Mouse (Mus musculus) hindbrain, embryonic 14.5 days (tissue): Measurements from ENCODE around the gene Fam71e1. TPM values are rescaled to one million over a fixed set of nuclear protein-coding genes. Genes with fewer than 3 reads are reported as not detected.

Source experiments
- ATAC-seq: fragments of 200-750 bp; cut with Nextera tagmentation; 2 replicates; pipeline ENCODE4 v1.8.0; 2017; ENCODE audit warnings: moderate number of reproducible peaks, mild to moderate bottlenecking, moderate TSS enrichment, moderate library complexity; ENCODE audit not compliant: low FRiP score
- DNase-seq: peaks from one replicate; pipeline ENCODE4 v3.0.0-alpha.2; 2015; ENCODE audit warnings: low spot score
- H3K27ac ChIP-seq: fragments of 300-500 bp; sonication (generic); 2 replicates; pipeline ENCODE4 v1.5.1; 2014; ENCODE audit warnings: mild to moderate bottlenecking, moderate library complexity
- H3K27me3 ChIP-seq: fragments of 300-500 bp; sonication (generic); 2 replicates; pipeline ENCODE4 v1.6.1; 2014; ENCODE audit warnings: mild to moderate bottlenecking, low read length, mixed read lengths; ENCODE audit not compliant: control insufficient read depth, insufficient read depth
- H3K36me3 ChIP-seq: fragments of 300-500 bp; sonication (generic); replicated peaks from 2 replicates; pipeline ENCODE4 v1.6.1; 2014; ENCODE audit not compliant: control insufficient read depth, insufficient read depth
- H3K4me1 ChIP-seq: fragments of 300-500 bp; sonication (generic); replicated peaks from 2 replicates; pipeline ENCODE4 v1.6.1; 2014; ENCODE audit warnings: antibody characterized with exemption, low read length, mixed read lengths; ENCODE audit not compliant: control insufficient read depth, insufficient read depth
- H3K4me2 ChIP-seq: fragments of 300-500 bp; sonication (generic); replicated peaks from 2 replicates; pipeline ENCODE4 v1.6.1; 2014; ENCODE audit warnings: mild to moderate bottlenecking, moderate library complexity
- H3K4me3 ChIP-seq: fragments of 300-500 bp; sonication (generic); replicated peaks from 2 replicates; pipeline ENCODE4 v1.5.1; 2014; ENCODE audit warnings: mild to moderate bottlenecking, low read length
- H3K9ac ChIP-seq: fragments of 300-500 bp; sonication (generic); 2 replicates; pipeline ENCODE4 v1.6.1; 2014
- H3K9me3 ChIP-seq: fragments of 300-500 bp; sonication (generic); 2 replicates; pipeline ENCODE4 v1.6.1; 2016; ENCODE audit warnings: low read length; ENCODE audit not compliant: control insufficient read depth
- WGBS: fragments of 180-500 bp; shearing (Covaris S2); extraction: QIAGEN DNeasy Blood & Tissue Kit; methylation state at CpG from one replicate; pipeline ENCODE4 v1.1.7; 2014; 5-methylcytosine and 5-hydroxymethylcytosine counted together
- polyA plus RNA-seq: library from polyadenylated mRNA; unstranded; fragments of >200 nt; fragmentation: Nextera tagmentation; extraction: Ambion mirVana; gene quantifications from 2 replicates; pipeline ENCODE4 v1.2.1, GENCODE M21; 2014

Gene Fam71e1
- polyA plus RNA-seq, 1 experiment from 2014 or later = 23.8 TPM

GRCm38 (mm10) chr7:44521710-44522109 lies 25.3 kb downstream of the Fam71e1 start:
- Histone ChIP-seq H3K4me2 (peak overlapping the region; percentile 34; the same call in 1 of the 2 replicates), H3K9ac (no peak overlapping the region), H3K4me3 (no peak overlapping the region), H3K9me3 (no peaks in the 10 kb centered on the region), H3K27ac (no peak overlapping the region), H3K36me3 (no peaks in the 10 kb centered on the region), H3K4me1 (no peaks in the 10 kb centered on the region), H3K27me3 (peaks cover 25% of the 10 kb centered on the region)
- DNase-seq = peak; percentile 71
- WGBS = 2% methylated on average over 20 of the region's 20 CpGs
- ATAC-seq = peak; percentile 38; the same call in 1 of the 2 replicates

GRCm38 (mm10) chr7:44523056-44523455 lies 26.7 kb downstream of the Fam71e1 start:
- ATAC-seq (no peak), DNase-seq (no peak)
- Histone ChIP-seq H3K27me3 (peaks cover 25% of the 10 kb centered on the region), H3K36me3 (no peaks in the 10 kb centered on the region), H3K27ac (no peak overlapping the region), H3K9me3 (no peaks in the 10 kb centered on the region), H3K4me3 (no peak overlapping the region), H3K4me1 (no peaks in the 10 kb centered on the region), H3K9ac (no peak overlapping the region), H3K4me2 (no peak overlapping the region)
- WGBS = 82% methylated on average over 2 of the region's 2 CpGs

- 40% methylated on average over 12 of the region's 12 CpGs for WGBS
- Histone ChIP-seq H3K27ac (no peak within 1 kb of the TSS), H3K4me3 (no peak within 1 kb of the TSS), H3K4me2 (peak within 1 kb of the TSS; percentile 26; the same call in 1 of the 2 replicates), H3K9me3 (no peaks in the 10 kb centered on the region), H3K27me3 (peaks cover 35% of the 10 kb centered on the region), H3K36me3 (no peaks in the 10 kb centered on the region), H3K4me1 (no peaks in the 10 kb centered on the region), H3K9ac (0 out of 2 replicates have a peak within 1 kb of the TSS, but pooled peaks have one; percentile 6)
- no peak for DNase-seq
- ATAC-seq = no peak
Observed at GRCm38 (mm10) chr7:44524502-44524901, 28.1 kb downstream of the Fam71e1 start, which contains the start of gene Mybpc2. Gene Mybpc2, minus strand, starts transcription at chr7:44524656.

- Histone ChIP-seq H3K4me1 (no peaks in the 10 kb centered on the region), H3K27me3 (peaks cover 35% of the 10 kb centered on the region), H3K9ac (no peak overlapping the region), H3K4me3 (no peak overlapping the region), H3K36me3 (no peaks in the 10 kb centered on the region), H3K27ac (no peak overlapping the region), H3K4me2 (peak overlapping the region; percentile 26; the same call in 1 of the 2 replicates), H3K9me3 (no peaks in the 10 kb centered on the region)
- no peak for ATAC-seq
- 11% methylated on average over 22 of the region's 22 CpGs for WGBS
- DNase-seq = peak; percentile 34
Observed at GRCm38 (mm10) chr7:44525126-44525832, 28.9 kb downstream of the Fam71e1 start.

- ATAC-seq (no peak), DNase-seq (no peak)
- Histone ChIP-seq H3K9me3 (no peaks in the 10 kb centered on the region), H3K9ac (no peak overlapping the region), H3K4me3 (no peak overlapping the region), H3K4me2 (no peak overlapping the region), H3K27ac (no peak overlapping the region), H3K4me1 (no peaks in the 10 kb centered on the region), H3K27me3 (peaks cover 32% of the 10 kb centered on the region), H3K36me3 (no peaks in the 10 kb centered on the region)
- 90% methylated on average over 14 of the region's 14 CpGs for WGBS
Observed at GRCm38 (mm10) chr7:44526414-44527154, 30.2 kb downstream of the Fam71e1 start.

GRCm38 (mm10) chr7:44527483-44528398 lies 31.4 kb downstream of the Fam71e1 start:
- no peaks in the 10 kb centered on the region for H3K4me1 ChIP-seq
- peak; percentile 78 for DNase-seq
- H3K27me3 ChIP-seq = peaks cover 24% of the 10 kb centered on the region
- 7% methylated on average over 40 of the region's 40 CpGs for WGBS
- H3K9me3 ChIP-seq = no peaks in the 10 kb centered on the region
- H3K4me3 ChIP-seq = peak overlapping the region; percentile 24
- peak overlapping the region; percentile 50 for H3K4me2 ChIP-seq
- H3K36me3 ChIP-seq = no peaks in the 10 kb centered on the region
- H3K27ac ChIP-seq = no peak overlapping the region
- ATAC-seq = 0 out of 2 replicates have a peak, but pooled peaks have one; percentile 34
- peak overlapping the region; percentile 37; the same call in 1 of the 2 replicates for H3K9ac ChIP-seq

- 66% methylated on average over 5 of the region's 5 CpGs for WGBS
- no peak overlapping the region for H3K4me2 ChIP-seq
- no peaks in the 10 kb centered on the region for H3K4me1 ChIP-seq
- H3K9me3 ChIP-seq = no peaks in the 10 kb centered on the region
- ATAC-seq = no peak
- no peak for DNase-seq
- no peak overlapping the region for H3K27ac ChIP-seq
- no peak overlapping the region for H3K9ac ChIP-seq
- H3K27me3 ChIP-seq = peaks cover 10% of the 10 kb centered on the region
- H3K36me3 ChIP-seq = no peaks in the 10 kb centered on the region
- H3K4me3 ChIP-seq = no peak overlapping the region
Observed at GRCm38 (mm10) chr7:44529518-44529917, 33.1 kb downstream of the Fam71e1 start.

GRCm38 (mm10) chr7:44530507-44530906 lies 34.1 kb downstream of the Fam71e1 start:
- H3K36me3 ChIP-seq = no peaks in the 10 kb centered on the region
- no peak overlapping the region for H3K4me2 ChIP-seq
- peaks cover 10% of the 10 kb centered on the region for H3K27me3 ChIP-seq
- H3K9me3 ChIP-seq = no peaks in the 10 kb centered on the region
- 77% methylated on average over 3 of the region's 3 CpGs for WGBS
- DNase-seq = no peak
- no peak overlapping the region for H3K9ac ChIP-seq
- no peaks in the 10 kb centered on the region for H3K4me1 ChIP-seq
- H3K4me3 ChIP-seq = no peak overlapping the region
- ATAC-seq = no peak
- no peak overlapping the region for H3K27ac ChIP-seq
